Mouse (Mus musculus) urinary bladder, postnatal 4 days (tissue): ENCODE results near the gene Ticam1.

ENCODE experiments used
- DNase-seq, 2 experiments: peaks; one replicate each; pipeline ENCODE4 v3.0.0; 2021 to 2022; ENCODE audit warnings: low spot score in 2 of 2

Gene Ticam1

GRCm38 (mm10) chr17:56276643-56277566, at the start of gene Ticam1:
Gene Ticam1 (minus strand): TSS chr17:56276786.
- DNase-seq = peak; percentile 87 to 92

GRCm38 (mm10) chr17:56325450-56326152, 49.0 kb upstream of the Ticam1 start, which contains the start of gene Kdm4b:
Gene Kdm4b (plus strand): TSS chr17:56326062.
- DNase-seq = peak; percentile 99 to 100

GRCm38 (mm10) chr17:56324419-56324818, 47.8 kb upstream of the Ticam1 start:
- no peak for DNase-seq

DNA sequence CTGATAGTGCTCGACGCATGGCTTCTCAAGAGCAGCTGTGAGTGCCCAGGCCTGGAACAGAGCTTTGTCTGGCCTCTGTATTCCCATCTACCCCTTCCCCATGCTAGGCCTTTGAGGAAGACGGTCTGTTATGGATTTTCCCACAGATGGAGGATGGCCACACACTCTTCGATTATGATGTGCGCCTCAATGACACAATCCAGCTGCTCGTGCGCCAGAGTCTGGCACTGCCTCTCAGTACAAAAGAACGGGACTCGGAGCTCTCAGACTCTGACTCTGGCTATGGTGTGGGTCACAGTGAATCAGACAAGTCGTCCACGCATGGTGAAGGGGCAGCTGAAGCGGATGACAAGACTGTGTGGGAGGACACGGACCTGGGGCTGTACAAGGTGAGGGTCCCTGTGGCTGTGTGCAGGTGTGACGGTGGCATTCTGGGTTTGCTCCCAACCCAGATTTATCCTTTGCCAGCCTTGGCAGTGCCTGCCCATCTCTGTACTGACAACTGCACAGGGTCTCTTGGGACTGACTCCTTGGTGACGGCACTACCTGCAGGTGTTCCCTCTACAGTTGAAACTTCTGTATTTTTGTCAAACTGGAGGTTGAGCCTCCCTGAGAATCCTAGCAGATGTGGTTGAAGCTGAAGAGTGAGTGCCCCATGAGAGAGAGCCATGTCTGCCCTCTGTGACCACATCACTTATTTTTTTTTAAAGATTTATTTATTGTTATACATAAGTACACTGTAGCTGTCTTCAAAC, 32.8 kb upstream of the Ticam1 start:
- DNase-seq = no peak

DNA sequence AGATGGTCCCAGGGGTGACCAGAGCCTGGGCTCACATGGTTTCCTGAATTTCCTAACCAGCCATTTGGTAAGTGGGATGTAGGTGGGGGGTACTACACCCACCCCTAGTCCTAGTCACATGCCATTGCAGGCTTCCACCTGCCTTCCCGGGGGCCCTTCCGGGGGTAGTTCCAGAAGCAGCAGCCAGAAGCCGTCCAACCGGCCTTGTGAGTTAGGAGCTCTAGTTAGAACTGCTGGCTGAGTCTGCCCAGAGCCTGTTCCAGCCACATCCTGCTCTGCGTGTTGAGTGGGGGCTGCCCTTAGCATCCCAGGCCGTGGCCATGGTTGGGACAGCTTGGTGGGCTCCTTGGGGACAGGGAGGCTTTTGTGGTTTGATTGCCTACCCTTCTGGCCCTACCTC, 31.5 kb upstream of the Ticam1 start:
- peak; percentile 59 to 65 for DNase-seq

DNA sequence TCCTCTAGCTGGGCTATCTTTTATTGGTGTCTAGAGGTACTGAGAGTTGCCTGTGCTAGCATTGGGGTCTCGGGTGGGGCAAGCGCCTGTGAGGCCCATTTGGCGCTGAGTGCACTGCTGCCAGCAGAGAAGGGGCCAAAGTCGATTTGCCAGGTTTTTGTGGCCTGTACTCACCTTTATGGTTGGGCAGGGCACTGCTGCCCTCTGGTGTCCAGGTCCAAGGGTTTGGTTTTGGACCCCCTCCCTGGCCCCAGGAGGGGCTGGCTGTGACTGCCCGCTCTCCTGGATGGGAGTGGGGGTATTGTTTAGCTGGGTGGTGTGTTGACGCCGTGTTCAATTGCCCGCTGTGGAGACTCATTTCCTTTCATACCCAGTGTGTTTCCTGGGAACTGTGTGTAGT, 29.2 kb upstream of the Ticam1 start:
- DNase-seq = no peak

- no peak for DNase-seq
Observed at GRCm38 (mm10) chr17:56305156-56305555, 28.6 kb upstream of the Ticam1 start.

DNA sequence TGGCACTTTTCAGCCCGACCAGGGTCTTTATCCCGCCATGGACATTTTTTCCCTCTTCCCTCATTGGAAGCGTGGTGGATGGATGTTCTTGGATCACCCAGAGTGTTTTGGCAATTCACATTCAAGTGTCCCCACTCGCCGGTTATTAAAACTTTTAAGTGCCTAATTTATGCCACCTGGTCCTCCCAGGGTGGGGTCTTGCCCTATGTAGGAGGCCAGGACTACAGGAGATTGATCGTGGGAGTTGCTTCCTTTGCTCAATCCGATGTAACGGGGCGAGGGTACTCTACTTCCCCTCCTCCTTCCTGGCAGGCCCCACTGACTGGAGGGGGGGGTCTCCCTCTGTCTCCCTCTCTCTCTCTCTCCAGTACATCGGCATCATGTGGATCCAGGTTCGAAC, 28.1 kb upstream of the Ticam1 start:
- DNase-seq = no peak

GRCm38 (mm10) chr17:56303847-56304586, 27.4 kb upstream of the Ticam1 start:
- peak; percentile 95 to 98 for DNase-seq

DNA sequence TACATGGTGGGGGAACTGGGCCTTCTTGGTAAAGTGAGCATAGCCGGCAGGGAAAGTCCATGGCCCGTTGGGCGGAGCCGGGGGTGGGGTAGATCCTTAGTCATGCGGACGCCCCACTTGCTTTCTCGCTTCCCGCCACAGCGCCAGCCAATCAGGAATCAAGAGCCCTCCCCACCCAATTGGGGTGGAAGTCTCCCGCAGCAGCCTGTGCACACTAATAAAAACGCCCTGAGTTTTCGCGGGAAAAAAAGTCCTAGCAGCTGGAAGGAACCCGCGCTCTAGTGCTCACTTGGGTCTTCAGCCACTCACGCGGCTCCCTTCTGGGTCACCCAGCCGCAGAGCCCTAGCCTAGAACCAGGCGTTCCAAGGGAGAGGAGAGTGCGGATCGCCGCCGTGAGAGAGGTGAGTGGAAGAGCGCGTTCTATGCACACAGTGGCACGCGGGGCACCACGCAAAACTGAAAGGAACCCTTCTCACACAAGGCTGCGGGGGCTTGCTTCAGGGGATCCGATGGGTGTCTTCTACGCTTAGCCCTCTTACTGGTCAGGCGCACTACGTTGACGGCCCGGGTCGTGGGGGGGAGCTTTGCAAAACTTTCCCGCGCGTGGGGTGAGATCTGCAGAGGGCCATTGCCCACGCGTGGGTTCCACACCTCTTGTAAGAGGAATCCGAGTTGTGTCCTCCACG, 26.7 kb upstream of the Ticam1 start, which contains the start of gene Uhrf1:
TSS of gene Uhrf1 (plus strand) at position 162 of the 687 bp plus-strand sequence.
- peak; percentile 85 to 90 for DNase-seq

- peak; percentile 44 to 67 for DNase-seq
Observed at GRCm38 (mm10) chr17:56302363-56302996, 25.9 kb upstream of the Ticam1 start.

GRCm38 (mm10) chr17:56300186-56300585, 23.6 kb upstream of the Ticam1 start, which contains the start of gene Arrdc5:
Gene Arrdc5 (minus strand): TSS chr17:56300286.
- no peak for DNase-seq

DNA sequence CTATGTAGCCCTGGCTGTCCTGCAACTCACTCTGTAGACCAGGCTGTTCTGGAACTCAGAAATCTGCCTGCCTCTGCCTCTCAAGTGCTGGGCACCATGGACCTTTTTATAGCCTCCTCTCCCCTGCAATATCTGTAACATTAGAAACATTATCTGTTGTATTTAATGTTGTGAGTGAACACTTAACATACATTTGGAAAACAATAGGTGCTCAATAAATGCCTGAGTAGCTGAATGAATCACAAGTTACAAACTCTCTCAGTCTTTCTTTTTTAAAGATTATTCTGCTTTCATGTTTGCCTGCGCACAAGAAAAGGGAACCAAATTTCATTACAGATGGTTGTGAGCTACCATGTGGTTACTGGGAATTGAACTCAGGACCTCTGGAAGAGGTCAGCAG, 21.7 kb upstream of the Ticam1 start:
- DNase-seq = no peak

DNA sequence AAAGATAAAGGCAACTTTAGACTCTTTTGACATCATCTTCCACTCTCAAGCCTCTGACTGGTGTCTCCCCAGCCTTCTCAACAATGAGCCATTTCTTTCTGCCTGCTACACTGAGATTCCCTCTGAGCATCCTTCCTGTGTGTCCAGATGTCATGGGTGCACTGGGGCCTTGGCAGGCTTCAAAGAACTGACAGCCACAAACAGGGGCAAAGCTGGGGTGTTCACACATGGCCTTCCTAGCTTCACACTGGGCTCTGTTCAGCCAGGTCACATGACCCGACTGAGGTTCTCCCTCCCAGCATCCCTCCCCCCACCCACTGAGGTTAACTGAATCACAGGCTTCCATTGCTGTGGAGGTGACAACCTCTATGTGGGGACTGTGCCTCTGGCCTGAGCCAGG, 19.6 kb upstream of the Ticam1 start:
- no peak for DNase-seq

GRCm38 (mm10) chr17:56294241-56294640, 17.7 kb upstream of the Ticam1 start:
- DNase-seq = no peak

GRCm38 (mm10) chr17:56293291-56293690, 16.7 kb upstream of the Ticam1 start:
- no peak for DNase-seq

DNA sequence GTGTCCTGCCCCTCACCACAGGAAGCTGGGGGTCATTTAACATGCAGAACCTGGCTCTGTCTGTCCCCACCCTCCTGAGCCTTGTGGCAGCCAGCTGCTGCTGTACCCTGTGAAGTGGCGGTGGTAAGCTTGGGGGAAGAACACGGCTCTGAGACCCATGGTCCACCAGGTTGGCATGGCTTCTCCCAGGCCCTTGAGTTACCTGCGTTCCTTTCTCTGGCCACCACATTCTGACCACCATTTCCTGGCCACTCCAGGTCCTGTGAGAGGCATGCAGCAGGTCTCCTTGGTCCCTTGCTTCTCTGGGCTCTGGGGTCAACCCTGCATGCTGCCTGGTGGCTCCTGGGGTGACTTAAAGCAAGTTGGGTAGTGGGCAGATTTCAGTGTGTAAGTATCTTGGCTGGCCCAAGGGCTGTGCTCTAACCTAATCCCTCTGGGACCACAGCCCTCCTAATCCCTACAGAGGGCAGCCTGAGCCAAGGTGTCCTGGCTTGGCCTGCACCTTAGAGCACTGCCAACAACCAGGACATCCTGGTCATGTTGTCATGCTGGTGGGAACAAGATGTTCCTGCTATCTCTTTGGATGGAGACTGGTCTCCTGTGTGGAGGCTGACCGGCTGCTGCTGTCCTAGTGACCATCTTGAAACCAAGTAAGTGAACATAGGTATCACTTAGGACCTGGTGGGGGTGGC, 16.1 kb upstream of the Ticam1 start, which contains the start of gene Plin3:
TSS of gene Plin3 (minus strand) at position 343 of the 692 bp plus-strand sequence.
- no peak for DNase-seq

DNA sequence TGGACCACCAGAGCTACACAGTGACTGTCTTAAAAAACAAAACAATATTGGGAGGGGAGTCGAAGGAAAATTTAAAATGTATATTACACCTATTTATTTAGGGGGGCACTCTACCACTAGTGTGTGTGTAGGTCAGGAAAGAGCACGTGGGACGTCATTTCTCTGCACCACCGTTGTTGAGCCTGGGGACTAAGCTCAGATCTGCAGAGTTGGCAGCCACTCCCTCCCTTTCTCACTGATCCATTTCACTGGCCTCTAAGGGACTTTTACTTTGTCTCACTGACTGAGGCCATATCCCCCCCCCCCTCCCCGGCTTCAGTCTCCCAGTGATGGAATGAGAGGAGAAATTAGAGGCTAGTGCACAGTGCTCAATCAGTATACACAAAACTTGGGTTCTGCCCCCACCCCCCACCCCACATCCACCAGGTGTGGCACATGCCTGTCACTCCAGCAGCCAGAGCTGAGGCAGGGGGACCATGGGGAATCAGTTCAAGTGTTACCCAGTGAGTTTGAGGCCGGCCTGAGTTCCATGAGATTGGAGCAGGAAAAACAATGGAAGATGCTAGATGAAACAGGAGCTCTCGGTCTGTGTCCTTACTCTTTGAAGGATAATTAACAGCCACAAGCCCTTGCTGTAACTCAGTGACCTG, 15.4 kb upstream of the Ticam1 start:
- DNase-seq = no peak

DNA sequence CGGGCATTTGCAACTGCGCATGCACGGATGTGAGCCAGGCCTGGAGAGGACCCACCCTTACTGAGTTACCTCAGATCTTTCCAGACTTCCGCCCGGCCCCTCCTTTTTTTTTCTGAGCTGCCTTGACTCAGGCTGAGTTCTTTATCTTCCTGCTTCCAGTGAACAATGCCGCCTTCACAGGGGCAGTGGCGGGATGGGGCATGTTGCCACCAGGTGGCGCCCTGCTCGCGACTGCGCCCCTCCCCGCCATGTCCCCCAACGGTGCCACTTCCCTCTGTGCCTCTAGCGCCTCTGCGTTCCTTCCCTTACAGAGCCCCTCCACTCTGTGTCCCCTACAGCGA, 14.6 kb upstream of the Ticam1 start:
- DNase-seq = peak; percentile 91 to 94
